Mouse (Mus musculus) megakaryocyte-erythroid progenitor cell, adult 5-6 weeks (primary cell): ENCODE data around the gene Pitpnc1. TPM values are rescaled to one million over a fixed set of nuclear protein-coding genes. Genes with fewer than 3 reads are reported as not detected.

Source experiments
- ATAC-seq: replicated peaks from 2 replicates; pipeline ENCODE4 v1.8.0; 2016; ENCODE audit warnings: mild to moderate bottlenecking, inconsistent platforms; ENCODE audit not compliant: severe bottlenecking, poor library complexity, low FRiP score, low TSS enrichment
- total RNA-seq, 2 experiments: library from RNA; stranded (forward) in 1 of 2; stranded (reverse) in 1 of 2; fragments of 200-1000, 215-1000 nt in 1 of 2; fragments of >200 nt in 1 of 2; fragmentation: Nextera tagmentation in 1 of 2; gene quantifications; 2 replicates each; pipeline ENCODE4 v1.2.3; 2014 to 2017

Pitpnc1 gene
- total RNA-seq, 2 experiments from 2014 or later = 28.6 to 35.0 TPM

- no peak for ATAC-seq
Measured at GRCm38 (mm10) chr11:107379965-107380364, 90.5 kb downstream of the Pitpnc1 start.

GRCm38 (mm10) chr11:107379089-107379845 is 91.2 kb downstream of the Pitpnc1 start:
- no peak for ATAC-seq

- no peak for ATAC-seq
Measured at GRCm38 (mm10) chr11:107377326-107377725, 93.2 kb downstream of the Pitpnc1 start.

GRCm38 (mm10) chr11:107376272-107376671 is 94.2 kb downstream of the Pitpnc1 start:
- no peak for ATAC-seq

GRCm38 (mm10) chr11:107375816-107376215 is 94.7 kb downstream of the Pitpnc1 start:
- no peak for ATAC-seq

GRCm38 (mm10) chr11:107373569-107373968 is 96.9 kb downstream of the Pitpnc1 start:
- no peak for ATAC-seq

GRCm38 (mm10) chr11:107373154-107373553 is 97.3 kb downstream of the Pitpnc1 start:
- no peak for ATAC-seq

GRCm38 (mm10) chr11:107372688-107373087 is 97.8 kb downstream of the Pitpnc1 start:
- no peak for ATAC-seq

- no peak for ATAC-seq
Measured at GRCm38 (mm10) chr11:107370476-107370875, 100.0 kb downstream of the Pitpnc1 start.

- no peak for ATAC-seq
Measured at GRCm38 (mm10) chr11:107369661-107370060, 100.8 kb downstream of the Pitpnc1 start.

GRCm38 (mm10) chr11:107365938-107366712 is 104.4 kb downstream of the Pitpnc1 start:
- ATAC-seq = no peak

- ATAC-seq = no peak
Measured at GRCm38 (mm10) chr11:107358695-107359094, 111.8 kb downstream of the Pitpnc1 start.

- no peak for ATAC-seq
Measured at GRCm38 (mm10) chr11:107356224-107356623, 114.3 kb downstream of the Pitpnc1 start.

GRCm38 (mm10) chr11:107355526-107355925 is 115.0 kb downstream of the Pitpnc1 start:
- ATAC-seq = no peak

- no peak for ATAC-seq
Measured at GRCm38 (mm10) chr11:107354499-107355143, 115.9 kb downstream of the Pitpnc1 start.

- ATAC-seq = no peak
Measured at GRCm38 (mm10) chr11:107352596-107352995, 117.9 kb downstream of the Pitpnc1 start.

- no peak for ATAC-seq
Measured at GRCm38 (mm10) chr11:107349756-107350155, 120.7 kb downstream of the Pitpnc1 start.

- ATAC-seq = no peak
Measured at GRCm38 (mm10) chr11:107343031-107343430, 127.5 kb downstream of the Pitpnc1 start.

GRCm38 (mm10) chr11:107342432-107342831 is 128.1 kb downstream of the Pitpnc1 start:
- ATAC-seq = peak; percentile 82

GRCm38 (mm10) chr11:107341293-107341692 is 129.2 kb downstream of the Pitpnc1 start:
- no peak for ATAC-seq
